Comparison of ENCODE assay signal across 28 mouse cellular contexts in the genomic region with DNA sequence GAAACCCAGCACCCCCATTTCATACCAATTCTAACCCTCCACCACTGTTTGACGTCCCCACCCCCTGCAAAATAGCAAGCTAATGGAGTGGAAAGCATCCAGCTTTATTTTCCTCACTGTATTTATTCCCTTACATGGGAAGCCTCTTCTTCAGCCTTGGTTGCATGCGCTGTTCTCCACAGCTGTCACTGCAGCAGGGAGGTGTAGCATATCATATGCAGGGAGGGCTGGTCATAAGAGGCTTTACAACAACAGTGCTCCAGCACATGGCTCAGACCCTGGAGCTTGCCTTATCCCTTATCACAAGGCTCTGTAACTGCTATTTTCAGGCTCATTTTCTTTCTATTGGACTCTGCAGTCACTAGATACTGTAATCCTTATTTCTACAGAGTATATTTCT.
DNase-seq lines count a peak whose midpoint lies in the region; ATAC-seq lines count a peak whose summit lies in the region.
"Had no signal": no experiment of that assay in that cellular context is flagged by ENCODE, and none has a peak within 500 bp of the region (broad histone marks: within the 10 kb centered on the region; RNA-seq: fewer than 3 reads in every experiment).

No protein-coding gene starts in this region.

- no peak overlapping the region for H3K4me2 ChIP-seq in kidney, embryonic 15.5 days
- H3K4me2 ChIP-seq: embryonic facial prominence, embryonic 13.5 days; heart, embryonic 13.5 days; liver, embryonic 12.5 days; midbrain, embryonic 13.5 days; neural tube, embryonic 15.5 days had no signal

- no peak overlapping the region for H3K9ac ChIP-seq in kidney, embryonic 15.5 days
- H3K9ac ChIP-seq: embryonic facial prominence, embryonic 13.5 days; heart, embryonic 13.5 days; liver, embryonic 12.5 days; liver, postnatal 0 days; midbrain, embryonic 13.5 days; neural tube, embryonic 15.5 days had no signal

- no peaks in the 10 kb centered on the region for H3K9me3 ChIP-seq in kidney, embryonic 15.5 days (replicated peaks)
- H3K9me3 ChIP-seq: embryonic facial prominence, embryonic 13.5 days; heart, embryonic 13.5 days; hindbrain, embryonic 10.5 days; liver, embryonic 12.5 days; midbrain, embryonic 13.5 days; neural tube, embryonic 15.5 days had no signal

- H3K4me3 ChIP-seq in kidney, embryonic 15.5 days (replicated peaks) = no peak overlapping the region
- H3K4me3 ChIP-seq: embryonic facial prominence, embryonic 13.5 days; erythroblast, embryonic 14.5 days; heart, embryonic 13.5 days; hindbrain, embryonic 10.5 days; layer of hippocampus, adult 2 months; liver, embryonic 12.5 days; midbrain, embryonic 13.5 days; neural tube, embryonic 15.5 days had no signal

- H3K27me3 ChIP-seq in kidney, embryonic 15.5 days = no peaks in the 10 kb centered on the region
- H3K27me3 ChIP-seq: embryonic facial prominence, embryonic 13.5 days; heart, embryonic 13.5 days; liver, embryonic 12.5 days; midbrain, embryonic 13.5 days; neural tube, embryonic 15.5 days had no signal

- no peaks in the 10 kb centered on the region for H3K4me1 ChIP-seq in kidney, embryonic 15.5 days
- H3K4me1 ChIP-seq: embryonic facial prominence, embryonic 13.5 days; heart, embryonic 13.5 days; hindbrain, embryonic 10.5 days; liver, embryonic 12.5 days; midbrain, embryonic 13.5 days; neural tube, embryonic 15.5 days had no signal

- ATAC-seq in frontal cortex, adult (ENCODE audit: low TSS enrichment) = peak; percentile 61
- peak; percentile 92 for ATAC-seq in kidney, embryonic 15.5 days (replicated peaks; ENCODE audit: low FRiP score)
- ATAC-seq: intestine, postnatal 0 days; liver, embryonic 12.5 days; liver, postnatal 0 days; midbrain, embryonic 13.5 days; Patski had no signal

- no peak overlapping the region for H3K27ac ChIP-seq in kidney, embryonic 15.5 days
- H3K27ac ChIP-seq: embryonic facial prominence, embryonic 13.5 days; heart, embryonic 13.5 days; hindbrain, embryonic 10.5 days; layer of hippocampus, adult 2 months; liver, embryonic 12.5 days; midbrain, embryonic 13.5 days; neural tube, embryonic 15.5 days had no signal

- H3K36me3 ChIP-seq in kidney, embryonic 15.5 days = no peaks in the 10 kb centered on the region
- H3K36me3 ChIP-seq: embryonic facial prominence, embryonic 13.5 days; heart, embryonic 13.5 days; hindbrain, embryonic 10.5 days; liver, embryonic 12.5 days; midbrain, embryonic 13.5 days; neural tube, embryonic 15.5 days had no signal

- WGBS in kidney, embryonic 15.5 days = 57% methylated on average over 2 of the region's 2 CpGs

- no peak for DNase-seq in frontal cortex, postnatal 14 days (ENCODE audit: low spot score in 2 of 2)
- no peak for DNase-seq in kidney, postnatal 25 days
- peak; percentile 9 for DNase-seq in right cerebral cortex, adult 18-20 months
- no peak for DNase-seq in right cerebral cortex, postnatal 14 days
- no peak for DNase-seq in heart, postnatal 4 days
- DNase-seq: adrenal gland, postnatal 10 days; cerebellum, adult 11 months; cerebellum, adult 9-10 months; cerebellum, postnatal 36 days; embryo, embryonic 11 days; heart, postnatal 10 days; kidney, postnatal 10 days; liver, postnatal 0 days; lung, postnatal 36 days; thymus, adult 2 months; thymus, postnatal 36 days had no signal
